Mouse (Mus musculus): ENCODE measurements around the gene Plppr1.

DNA sequence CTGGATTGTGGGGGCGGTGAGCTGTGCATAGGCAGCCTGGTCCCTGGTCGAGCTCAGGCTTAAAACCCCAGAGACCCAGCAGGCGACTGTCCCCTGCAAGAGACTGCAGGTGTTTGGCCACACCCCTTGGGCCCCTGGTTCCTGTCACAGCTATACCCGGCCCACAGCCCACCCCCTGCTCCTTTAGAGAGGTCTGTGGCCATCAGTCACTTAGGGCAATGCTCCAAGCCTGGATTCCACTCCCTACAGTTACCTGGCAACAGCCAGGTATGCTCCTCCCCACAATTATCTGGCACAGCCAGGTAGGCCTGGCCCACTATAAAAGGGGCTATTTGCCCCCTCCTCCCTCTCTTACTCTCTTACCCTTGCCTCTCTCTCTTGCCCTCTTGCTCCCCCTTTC lies 20.8 kb upstream of the Plppr1 start:
- no peak for TF ChIP-seq TCF12 (IDR thresholded peaks at IDR 0.05; ENCODE audit: insufficient read depth, poor library complexity, severe bottlenecking)
- TF ChIP-seq MAX (IDR thresholded peaks at IDR 0.05; ENCODE audit: low read depth), result no peak
- TF ChIP-seq POLR2A (IDR thresholded peaks at IDR 0.05; ENCODE audit: insufficient read length, low read depth), result no peak
- no peak for TF ChIP-seq SRF (IDR thresholded peaks at IDR 0.05; ENCODE audit: control insufficient read depth, insufficient read length, low read depth)
